Mouse (Mus musculus): Measurements from ENCODE around the gene Gm21748.
"Not testable (repeated sequence)": the region's sequence is repeated elsewhere in the genome, so short reads cannot be mapped to it uniquely, and the experiment has no call there.

Gm21748 gene

GRCm38 (mm10) chrY:90839077-90839476, at the start of gene Gm21748:
TSS of gene Gm21748 (minus strand) at chrY:90839177.
- DNase-seq = not testable (repeated sequence)

All from cerebellum, postnatal 36 days (tissue).